Mouse (Mus musculus): ENCODE results near the gene Crip2.

DNA sequence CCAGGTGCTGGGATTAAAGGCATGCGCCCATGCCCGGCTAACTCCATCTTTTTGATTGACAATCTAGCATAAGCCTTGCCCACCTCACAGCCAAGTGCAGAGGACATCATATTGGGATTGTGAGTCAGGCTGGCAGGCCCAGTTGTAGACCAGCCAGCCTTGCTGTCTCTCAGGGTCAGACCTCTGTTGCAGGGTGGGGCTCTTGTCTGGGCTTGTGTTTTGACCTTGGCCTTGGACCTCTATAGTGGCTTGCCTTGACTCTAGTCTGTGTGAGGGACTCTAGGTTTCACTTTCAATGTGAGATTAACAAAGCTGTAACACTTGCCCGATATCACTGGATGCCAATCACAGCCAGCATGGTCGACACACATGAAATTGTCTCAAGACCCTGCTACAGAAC lies 25.9 kb upstream of the Crip2 start:
- TF ChIP-seq POLR2A (IDR thresholded peaks at IDR 0.05; ENCODE audit: borderline replicate concordance, low read depth, low read length) (no peak), CTCF (IDR thresholded peaks at IDR 0.05; ENCODE audit: low read depth, low read length) (no peak)

Data from bone marrow macrophage, adult 2 months (primary cell).